Mouse (Mus musculus) forebrain, embryonic 15.5 days (tissue): ENCODE results near the gene Tomm40l. TPM values are rescaled to one million over a fixed set of nuclear protein-coding genes. Genes with fewer than 3 reads are reported as not detected.

Experiments used
- ATAC-seq: fragments of 200-750 bp; cut with Nextera tagmentation; replicated peaks from 2 replicates; pipeline ENCODE4 v1.8.0; 2017; ENCODE audit warnings: mild to moderate bottlenecking, moderate TSS enrichment, moderate library complexity
- H3K27ac ChIP-seq: fragments of 300-500 bp; sonication (generic); replicated peaks from 2 replicates; pipeline ENCODE4 v1.5.1; 2015; ENCODE audit warnings: mild to moderate bottlenecking, inconsistent platforms
- H3K27me3 ChIP-seq: fragments of 300-500 bp; sonication (generic); 2 replicates; pipeline ENCODE4 v1.6.1; 2015; ENCODE audit warnings: inconsistent platforms
- H3K36me3 ChIP-seq: fragments of 300-500 bp; sonication (generic); 2 replicates; pipeline ENCODE4 v1.6.1; 2015; ENCODE audit warnings: mild to moderate bottlenecking, inconsistent platforms
- H3K4me1 ChIP-seq: fragments of 300-500 bp; sonication (generic); 2 replicates; pipeline ENCODE4 v1.6.1; 2015; ENCODE audit warnings: inconsistent platforms
- H3K4me2 ChIP-seq: fragments of 300-500 bp; sonication (generic); replicated peaks from 2 replicates; pipeline ENCODE4 v1.6.1; 2015; ENCODE audit warnings: mild to moderate bottlenecking, inconsistent platforms
- H3K4me3 ChIP-seq: fragments of 300-500 bp; sonication (generic); 2 replicates; pipeline ENCODE4 v1.5.1; 2015; ENCODE audit warnings: mild to moderate bottlenecking, inconsistent platforms
- H3K9ac ChIP-seq: fragments of 300-500 bp; sonication (generic); replicated peaks from 2 replicates; pipeline ENCODE4 v1.6.1; 2015; ENCODE audit warnings: mild to moderate bottlenecking, inconsistent platforms
- H3K9me3 ChIP-seq: fragments of 300-500 bp; sonication (generic); 2 replicates; pipeline ENCODE4 v1.6.1; 2016; ENCODE audit warnings: inconsistent platforms
- WGBS: fragments of 180-500 bp; shearing (Covaris S2); methylation state at CpG from one replicate; pipeline ENCODE4 v1.1.7; 2015; ENCODE audit warnings: mixed read lengths; 5-methylcytosine and 5-hydroxymethylcytosine counted together
- polyA plus RNA-seq: library from polyadenylated mRNA; unstranded; fragments of >200 nt; fragmentation: Nextera tagmentation; extraction: Ambion mirVana; gene quantifications from 2 replicates; pipeline ENCODE4 v1.2.1, GENCODE M21; 2015

Tomm40l gene
- polyA plus RNA-seq, 1 experiment from 2014 or later, result 46.6 TPM

DNA sequence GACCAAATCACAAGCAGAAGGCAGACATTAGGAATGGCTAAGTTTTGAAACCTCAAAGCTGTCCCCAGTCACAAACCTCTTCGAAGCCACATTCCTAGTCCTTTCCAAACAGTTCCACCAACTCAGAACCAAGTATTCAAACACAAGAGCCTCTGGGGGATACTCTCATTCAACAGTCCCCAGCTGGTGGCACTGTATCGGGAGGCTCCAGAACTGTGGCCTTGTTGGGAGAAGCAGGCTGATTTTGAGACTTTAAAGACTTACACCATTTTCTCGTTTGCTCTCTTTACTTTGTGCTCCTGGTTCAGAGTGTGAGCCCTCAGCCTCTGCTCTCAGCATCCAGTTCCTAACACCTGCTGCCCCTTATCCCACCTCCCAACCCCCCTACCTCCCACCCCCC is 39.3 kb downstream of the Tomm40l start:
- Histone ChIP-seq H3K9me3 (no peaks in the 10 kb centered on the region), H3K27me3 (no peaks in the 10 kb centered on the region), H3K27ac (no peak overlapping the region), H3K4me1 (no peaks in the 10 kb centered on the region), H3K4me3 (no peak overlapping the region), H3K36me3 (no peaks in the 10 kb centered on the region), H3K4me2 (no peak overlapping the region), H3K9ac (no peak overlapping the region)
- 81% methylated on average over 3 of the region's 3 CpGs for WGBS
- no peak for ATAC-seq

GRCm38 (mm10) chr1:171179487-171180171 is 42.7 kb downstream of the Tomm40l start:
- no peaks in the 10 kb centered on the region for H3K4me1 ChIP-seq
- no peaks in the 10 kb centered on the region for H3K27me3 ChIP-seq
- ATAC-seq, result no peak
- H3K9ac ChIP-seq, result no peak overlapping the region
- no peaks in the 10 kb centered on the region for H3K36me3 ChIP-seq
- H3K27ac ChIP-seq, result no peak overlapping the region
- no peak overlapping the region for H3K4me3 ChIP-seq
- 77% methylated on average over 5 of the region's 5 CpGs for WGBS
- no peaks in the 10 kb centered on the region for H3K9me3 ChIP-seq
- H3K4me2 ChIP-seq, result no peak overlapping the region

DNA sequence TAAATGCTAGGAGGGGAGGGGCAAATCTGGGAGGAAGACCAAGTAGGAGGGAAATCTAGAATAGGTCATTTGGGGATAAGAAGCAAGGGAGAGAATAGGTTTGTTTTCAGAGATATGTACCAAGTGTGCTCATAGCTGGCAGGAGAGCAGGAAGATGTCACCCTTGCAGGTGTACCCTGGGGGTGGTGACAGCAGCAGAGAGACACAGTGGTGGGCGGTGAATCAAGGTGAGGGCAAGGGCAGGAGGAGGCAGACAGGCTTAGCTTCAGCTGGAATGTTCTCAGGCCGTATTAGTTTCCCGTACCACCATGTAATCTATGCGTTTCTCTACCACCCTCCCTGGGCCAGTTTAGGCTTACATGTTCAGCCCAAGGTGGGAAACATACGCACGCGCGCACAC is 49.5 kb downstream of the Tomm40l start:
- Histone ChIP-seq H3K4me2 (no peak overlapping the region), H3K27me3 (no peaks in the 10 kb centered on the region), H3K27ac (no peak overlapping the region), H3K9ac (no peak overlapping the region), H3K4me1 (no peaks in the 10 kb centered on the region), H3K36me3 (no peaks in the 10 kb centered on the region), H3K4me3 (no peak overlapping the region), H3K9me3 (no peaks in the 10 kb centered on the region)
- WGBS, result 98% methylated on average over 8 of the region's 8 CpGs
- no peak for ATAC-seq

GRCm38 (mm10) chr1:171171138-171171537 is 51.2 kb downstream of the Tomm40l start:
- no peak overlapping the region for H3K9ac ChIP-seq
- H3K27me3 ChIP-seq, result no peaks in the 10 kb centered on the region
- H3K9me3 ChIP-seq, result no peaks in the 10 kb centered on the region
- no peak for ATAC-seq
- H3K36me3 ChIP-seq, result no peaks in the 10 kb centered on the region
- no peak overlapping the region for H3K4me2 ChIP-seq
- no peak overlapping the region for H3K4me3 ChIP-seq
- H3K4me1 ChIP-seq, result no peaks in the 10 kb centered on the region
- 72% methylated on average over 3 of the region's 3 CpGs for WGBS
- no peak overlapping the region for H3K27ac ChIP-seq

DNA sequence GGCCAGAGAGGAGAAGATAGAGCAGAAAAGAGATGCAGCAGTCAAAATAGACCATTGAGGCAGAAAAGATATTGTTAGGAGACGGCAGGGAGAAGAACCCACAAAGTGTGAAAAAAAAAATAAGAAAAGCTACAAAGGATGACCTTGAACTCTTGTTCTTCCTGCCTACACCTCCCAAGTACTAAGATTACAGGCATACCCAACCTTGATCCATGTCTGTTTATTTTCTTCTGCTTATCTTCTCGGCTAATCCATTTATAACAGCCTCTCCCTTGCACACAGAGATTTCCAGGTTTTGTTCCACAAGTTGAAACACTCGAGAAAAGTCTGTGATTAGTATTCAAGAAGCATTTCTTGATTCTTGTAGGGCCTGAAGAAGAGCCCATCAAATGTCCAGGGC is 52.4 kb downstream of the Tomm40l start:
- Histone ChIP-seq H3K27ac (no peak overlapping the region), H3K27me3 (no peaks in the 10 kb centered on the region), H3K36me3 (no peaks in the 10 kb centered on the region), H3K9ac (no peak overlapping the region), H3K9me3 (no peaks in the 10 kb centered on the region), H3K4me2 (no peak overlapping the region), H3K4me3 (no peak overlapping the region), H3K4me1 (no peaks in the 10 kb centered on the region)
- no peak for ATAC-seq
- 66% methylated on average over 3 of the region's 3 CpGs for WGBS

DNA sequence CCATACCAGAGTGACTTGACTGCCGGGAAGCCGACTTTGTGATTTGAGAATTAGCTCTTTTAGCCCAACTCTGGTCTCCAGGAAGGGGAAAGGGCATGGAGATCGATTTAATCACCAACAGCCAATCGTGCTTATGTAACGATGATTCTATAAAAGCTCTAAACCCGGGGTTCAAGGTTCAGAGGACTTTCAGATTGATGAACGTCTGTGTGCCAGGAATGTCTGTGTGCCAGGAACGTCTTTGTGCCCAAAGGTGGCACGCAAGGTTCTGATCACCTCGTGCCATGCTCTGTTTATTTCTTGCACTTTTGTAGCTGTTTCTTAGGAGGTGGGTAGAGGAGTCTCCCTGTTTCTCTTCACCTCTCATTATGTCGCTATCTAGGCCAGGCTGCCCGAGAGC is 53.4 kb downstream of the Tomm40l start:
- 91% methylated on average over 12 of the region's 12 CpGs for whole genome bisulfite sequencing
- H3K4me1 ChIP-seq, result no peaks in the 10 kb centered on the region
- no peak overlapping the region for H3K4me2 ChIP-seq
- no peak overlapping the region for H3K4me3 ChIP-seq
- no peak for ATAC-seq
- H3K9ac ChIP-seq, result no peak overlapping the region
- H3K9me3 ChIP-seq, result no peaks in the 10 kb centered on the region
- H3K27ac ChIP-seq, result no peak overlapping the region
- no peaks in the 10 kb centered on the region for H3K36me3 ChIP-seq
- H3K27me3 ChIP-seq, result no peaks in the 10 kb centered on the region

Other genes with a start within 250 kb of the Tomm40l start
- 1.0 and 1.1 TPM in 2 replicates for gene Fcgr2b, start 246.0 kb downstream of the Tomm40l start, polyA plus RNA-seq
- gene Fcgr4, start 203.6 kb downstream of the Tomm40l start, polyA plus RNA-seq, result 0.34 and 0.36 TPM in 2 replicates
- 8.7 and 8.8 TPM in 2 replicates for gene Fcgr3, start 157.6 kb downstream of the Tomm40l start, polyA plus RNA-seq
- gene Cfap126, start 108.6 kb downstream of the Tomm40l start, polyA plus RNA-seq, result 4.0 and 10.3 TPM in 2 replicates
- gene Sdhc, start 71.9 kb downstream of the Tomm40l start, polyA plus RNA-seq, result 211 and 213 TPM in 2 replicates
- gene Mpz, start 71.8 kb downstream of the Tomm40l start, polyA plus RNA-seq, result 0.23 TPM in 1 of 2 replicates, not detected in the other
- gene Pcp4l1, start 26.2 kb downstream of the Tomm40l start, polyA plus RNA-seq, result 7.1 and 9.8 TPM in 2 replicates
- 0.22 and 0.38 TPM in 2 replicates for gene Nr1i3, start 8.5 kb downstream of the Tomm40l start, polyA plus RNA-seq
- gene Apoa2, start 2.5 kb upstream of the Tomm40l start, polyA plus RNA-seq, result 1.8 and 4.2 TPM in 2 replicates
- 19.6 and 22.0 TPM in 2 replicates for gene Fcer1g, start 11.9 kb upstream of the Tomm40l start, polyA plus RNA-seq
- gene Adamts4, start 27.9 kb upstream of the Tomm40l start, polyA plus RNA-seq, result 8.1 and 8.3 TPM in 2 replicates
- 215 and 221 TPM in 2 replicates for gene Ndufs2, start 28.9 kb upstream of the Tomm40l start, polyA plus RNA-seq
- gene B4galt3, start 47.8 kb upstream of the Tomm40l start, polyA plus RNA-seq, result 107 and 111 TPM in 2 replicates
- gene Ppox, start 58.7 kb upstream of the Tomm40l start, polyA plus RNA-seq, result 46.5 and 53.1 TPM in 2 replicates
- gene Usp21, start 65.5 kb upstream of the Tomm40l start, polyA plus RNA-seq, result 132 and 135 TPM in 2 replicates
- 105 and 110 TPM in 2 replicates for gene Ufc1, start 72.5 kb upstream of the Tomm40l start, polyA plus RNA-seq
- gene Dedd, start 106.6 kb upstream of the Tomm40l start, polyA plus RNA-seq, result 56.6 and 57.3 TPM in 2 replicates
- gene Nit1, start 123.1 kb upstream of the Tomm40l start, polyA plus RNA-seq, result 57.8 and 62.0 TPM in 2 replicates
- gene Pfdn2, start 123.2 kb upstream of the Tomm40l start, polyA plus RNA-seq, result 146 and 149 TPM in 2 replicates
- 3.8 and 4.0 TPM in 2 replicates for gene Klhdc9, start 138.3 kb upstream of the Tomm40l start, polyA plus RNA-seq
- gene Nectin4, start 147.6 kb upstream of the Tomm40l start, polyA plus RNA-seq, result 0.49 and 0.74 TPM in 2 replicates
- gene Arhgap30, start 166.4 kb upstream of the Tomm40l start, polyA plus RNA-seq, result 0.61 and 0.71 TPM in 2 replicates
- 229 and 235 TPM in 2 replicates for gene Usf1, start 188.8 kb upstream of the Tomm40l start, polyA plus RNA-seq
- gene Tstd1, start 196.4 kb upstream of the Tomm40l start, polyA plus RNA-seq, result 12.3 and 13.0 TPM in 2 replicates
- gene F11r, start 215.0 kb upstream of the Tomm40l start, polyA plus RNA-seq, result 9.6 and 10.1 TPM in 2 replicates